Mouse (Mus musculus) layer of hippocampus, adult 11-12 months (tissue): ENCODE results near the gene Cnfn.
"Not testable (repeated sequence)": the region's sequence is repeated elsewhere in the genome, so short reads cannot be mapped to it uniquely, and the experiment has no call there.

Experiments used
- DNase-seq: peaks from one replicate; pipeline ENCODE4 v3.0.0; 2022; ENCODE audit warnings: low spot score

The Cnfn gene

DNA sequence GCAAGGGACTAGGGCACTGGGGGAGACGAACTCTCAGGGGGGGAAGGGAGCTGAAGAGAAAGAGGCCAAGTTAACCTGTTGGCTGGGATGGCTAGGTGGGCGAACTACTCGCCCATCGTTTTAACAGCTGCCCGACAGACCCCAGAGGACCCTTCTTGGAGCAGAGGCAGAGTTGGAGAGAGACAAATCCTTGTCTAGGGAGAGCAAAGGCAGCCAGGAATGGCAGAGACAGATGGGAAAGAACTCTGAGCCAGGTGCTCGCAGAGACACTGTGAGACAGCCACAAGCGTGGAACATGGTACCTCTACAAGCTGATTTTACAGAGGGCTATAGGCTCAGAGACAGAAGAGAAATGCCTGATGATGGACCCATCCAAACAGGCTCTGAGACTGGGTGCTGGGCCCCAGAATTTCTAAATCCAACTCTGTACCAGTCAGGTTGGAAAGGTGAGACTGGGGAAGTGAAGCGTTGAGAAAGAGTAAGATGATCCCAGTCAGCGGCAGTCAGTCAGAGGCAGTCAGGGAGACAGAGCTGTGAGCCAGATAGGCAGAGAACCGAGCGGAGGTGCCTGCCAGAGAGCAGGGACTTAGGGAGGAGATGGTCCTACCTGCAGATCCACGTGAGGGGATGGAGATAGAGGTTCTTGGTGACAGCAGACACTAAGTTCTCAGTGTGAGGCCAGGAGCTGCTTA lies at the start of gene Cnfn:
Gene Cnfn (minus strand): TSS at position 667 of the 692 bp plus-strand sequence.
- no peak for DNase-seq

GRCm38 (mm10) chr7:25417597-25417996 lies 48.1 kb upstream of the Cnfn start:
- peak; percentile 35 for DNase-seq

GRCm38 (mm10) chr7:25412833-25413441 lies 43.4 kb upstream of the Cnfn start, which contains the start of gene Cxcl17:
Gene Cxcl17, minus strand, starts transcription at chr7:25412886.
- DNase-seq = no peak

- DNase-seq = no peak
Observed at GRCm38 (mm10) chr7:25411861-25412260, 42.3 kb upstream of the Cnfn start.

GRCm38 (mm10) chr7:25410969-25411615 lies 41.6 kb upstream of the Cnfn start:
- DNase-seq = no peak

DNA sequence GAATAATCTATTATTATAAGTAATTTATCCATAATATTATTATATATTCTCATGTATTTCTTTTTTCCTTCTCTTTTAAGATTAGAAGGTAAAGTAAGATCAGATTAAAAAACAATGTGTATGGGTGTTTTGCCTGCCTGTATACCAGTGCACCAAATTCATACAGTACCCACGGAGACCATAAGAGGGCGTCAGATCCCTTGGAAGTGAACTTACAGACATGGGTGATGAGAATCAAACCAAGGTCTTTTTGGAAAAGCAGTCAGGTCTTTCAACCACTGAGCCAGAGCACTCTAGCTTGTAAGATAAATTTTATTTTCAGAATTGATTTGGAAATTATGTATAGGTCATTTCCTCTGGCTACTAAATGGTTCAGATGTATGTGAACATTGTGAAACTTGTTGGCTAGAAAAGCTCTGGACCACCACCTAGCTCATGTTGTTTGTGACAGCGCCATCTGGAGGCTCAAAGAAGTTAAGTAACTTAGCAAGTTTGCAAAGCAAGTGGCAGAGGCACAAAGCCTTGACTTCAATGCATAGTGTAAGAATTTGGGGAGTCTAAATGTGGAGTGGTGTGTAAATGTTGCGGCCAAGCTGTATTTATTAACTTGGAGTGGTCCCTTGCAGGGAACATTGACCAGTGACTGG lies 39.7 kb upstream of the Cnfn start:
- DNase-seq = no peak

- no peak for DNase-seq
Observed at GRCm38 (mm10) chr7:25406468-25406867, 36.9 kb upstream of the Cnfn start.

- DNase-seq = no peak
Observed at GRCm38 (mm10) chr7:25402671-25403101, 33.2 kb upstream of the Cnfn start.

- no peak for DNase-seq
Observed at GRCm38 (mm10) chr7:25401986-25402385, 32.5 kb upstream of the Cnfn start.

DNA sequence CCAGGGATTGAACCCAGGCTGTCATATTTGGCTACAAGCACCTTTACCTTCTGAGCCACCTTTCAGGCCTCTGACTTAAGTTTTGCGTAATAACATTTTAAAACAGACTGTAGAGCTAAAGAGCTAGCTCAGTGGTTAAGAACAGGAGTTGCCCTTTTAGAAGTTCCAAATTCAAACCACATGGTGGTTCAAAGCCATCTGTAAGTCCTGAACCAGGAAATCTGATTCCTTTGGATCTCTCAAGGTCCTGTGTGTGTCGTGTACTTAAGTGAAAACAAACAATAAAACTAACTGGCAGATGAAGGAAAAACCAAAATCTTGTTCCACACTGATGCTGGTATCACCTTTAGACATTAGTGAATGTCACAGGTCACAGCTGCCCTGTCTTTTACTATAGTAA lies 32.0 kb upstream of the Cnfn start:
- no peak for DNase-seq

GRCm38 (mm10) chr7:25399028-25399427 lies 29.5 kb upstream of the Cnfn start:
- not testable (repeated sequence) for DNase-seq

- DNase-seq = no peak
Observed at GRCm38 (mm10) chr7:25398610-25399009, 29.1 kb upstream of the Cnfn start, which contains the start of gene Lipe. Gene Lipe, minus strand, starts transcription at chr7:25398710.

DNA sequence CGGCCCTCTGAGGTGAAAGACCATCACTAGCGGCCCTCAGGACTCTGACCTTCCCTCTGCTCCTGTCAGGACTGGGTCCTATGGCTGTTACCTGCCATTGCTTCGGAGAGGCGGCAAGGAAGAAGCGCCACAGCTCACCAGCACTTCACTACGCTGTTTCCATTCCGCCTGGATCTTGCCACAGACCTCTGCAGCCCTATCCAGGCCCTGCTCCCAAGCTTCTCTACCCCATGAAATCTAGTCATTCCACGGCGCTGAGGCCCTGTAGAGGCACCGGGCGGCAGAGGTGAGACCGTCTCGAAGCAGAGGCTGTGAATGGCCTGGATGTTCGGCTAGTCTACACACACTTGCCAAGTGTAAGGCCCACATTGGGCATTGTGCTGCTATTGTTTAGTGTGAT lies 27.1 kb upstream of the Cnfn start:
- peak; percentile 35 for DNase-seq

GRCm38 (mm10) chr7:25395558-25396521 lies 26.3 kb upstream of the Cnfn start:
- DNase-seq = peak; percentile 96

GRCm38 (mm10) chr7:25395186-25395557 lies 25.6 kb upstream of the Cnfn start:
- DNase-seq = no peak

- no peak for DNase-seq
Observed at GRCm38 (mm10) chr7:25394754-25395153, 25.2 kb upstream of the Cnfn start.

DNA sequence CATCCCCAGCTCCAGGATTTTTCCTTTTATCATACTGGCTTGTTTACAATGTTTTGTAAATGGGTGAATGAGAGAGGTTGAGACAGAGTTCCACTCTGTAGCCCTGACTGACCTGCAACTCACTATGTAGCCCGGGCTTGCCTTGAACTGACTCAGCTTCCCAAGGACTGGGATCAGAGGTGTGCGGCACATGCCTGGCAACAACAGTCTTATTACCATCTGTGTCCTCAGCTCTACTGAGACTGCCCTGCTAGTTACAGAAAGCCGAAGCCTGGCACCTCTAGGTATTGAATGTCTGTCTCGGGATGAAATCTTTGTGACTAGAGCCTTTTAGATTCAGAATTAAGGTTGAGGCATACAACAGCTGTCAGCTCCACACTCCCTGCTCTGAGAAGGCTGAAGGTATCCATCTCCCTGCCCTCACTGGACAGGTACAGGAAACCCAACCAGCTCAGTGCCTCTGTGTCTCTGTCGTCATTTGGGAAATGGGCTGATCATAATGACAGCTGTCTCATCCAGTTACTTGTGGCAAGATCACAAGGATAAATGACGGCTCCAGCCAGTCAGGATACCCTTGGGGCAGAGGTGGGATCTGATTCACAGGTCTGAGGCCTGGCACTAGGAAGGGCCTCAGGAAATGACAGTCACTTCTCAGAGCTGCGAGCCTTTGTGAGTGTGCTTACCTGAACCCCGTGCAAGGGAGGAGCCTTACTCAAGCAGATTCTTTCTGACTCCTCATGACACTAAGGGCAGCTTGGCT lies 24.1 kb upstream of the Cnfn start:
- DNase-seq = no peak

GRCm38 (mm10) chr7:25392851-25393250 lies 23.3 kb upstream of the Cnfn start:
- no peak for DNase-seq

- DNase-seq = no peak
Observed at GRCm38 (mm10) chr7:25391856-25392453, 22.4 kb upstream of the Cnfn start.

DNA sequence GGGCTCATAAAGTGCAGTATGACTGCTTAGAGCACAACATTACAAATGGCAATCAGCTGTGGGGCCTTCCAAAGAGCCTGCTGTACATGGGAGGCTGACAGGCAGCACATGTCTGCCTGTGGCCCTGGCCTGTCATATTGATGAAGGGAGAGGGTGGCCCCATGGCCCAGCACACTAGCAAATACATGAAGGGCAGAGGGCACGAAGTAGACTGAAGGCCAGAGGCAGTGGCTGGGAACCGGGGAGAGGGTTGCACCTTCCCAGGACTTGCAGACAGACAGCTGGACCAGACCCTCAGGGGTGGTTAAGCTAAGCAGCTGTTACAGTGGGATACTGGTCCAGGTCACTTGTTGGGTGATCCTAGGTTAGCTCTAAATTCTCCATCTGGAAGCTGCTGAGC lies 21.5 kb upstream of the Cnfn start:
- no peak for DNase-seq
